Mouse (Mus musculus) CD4-positive helper T cell, adult 2 months (primary cell): ENCODE data around the gene Vmn1r189.
"Not testable (repeated sequence)": the region's sequence is repeated elsewhere in the genome, so short reads cannot be mapped to it uniquely, and the experiment has no call there.

Experiments
- DNase-seq: peaks from one replicate; pipeline ENCODE4 v3.0.0-alpha.2; 2012; ENCODE audit warnings: low read depth, missing footprints, low spot score

Gene Vmn1r189

GRCm38 (mm10) chr13:22105724-22106123 lies at the start of gene Vmn1r189:
Vmn1r189 (minus strand) TSS chr13:22105824.
- not testable (repeated sequence) for DNase-seq

GRCm38 (mm10) chr13:22136495-22137293 lies 31.1 kb upstream of the Vmn1r189 start:
- not testable (repeated sequence) for DNase-seq

GRCm38 (mm10) chr13:22084140-22084539 lies 21.5 kb downstream of the Vmn1r189 start, which contains the start of gene Vmn1r188:
Vmn1r188 (plus strand) TSS chr13:22084440.
- not testable (repeated sequence) for DNase-seq

- DNase-seq: no peak
Observed at GRCm38 (mm10) chr13:22063468-22063867, 42.2 kb downstream of the Vmn1r189 start.

- no peak for DNase-seq
Observed at GRCm38 (mm10) chr13:22061422-22061821, 44.2 kb downstream of the Vmn1r189 start.

- no peak for DNase-seq
Observed at GRCm38 (mm10) chr13:22053754-22054153, 51.9 kb downstream of the Vmn1r189 start.

GRCm38 (mm10) chr13:22051523-22051859 lies 54.1 kb downstream of the Vmn1r189 start:
- DNase-seq: no peak

GRCm38 (mm10) chr13:22050591-22051522 lies 54.8 kb downstream of the Vmn1r189 start:
- peak; percentile 90 for DNase-seq
